Mouse (Mus musculus) cortical plate, adult 2 months (tissue): Measurements from ENCODE around the gene Slc7a7. TPM values are rescaled to one million over a fixed set of nuclear protein-coding genes. Genes with fewer than 3 reads are reported as not detected.

Experiments used
- H3K27ac ChIP-seq: fragments of 200-500 bp; 2 replicates; pipeline ENCODE4 v1.5.1; 2012; ENCODE audit warnings: low read length, control low read depth, inconsistent platforms; ENCODE audit not compliant: insufficient read depth
- H3K4me1 ChIP-seq: fragments of 200-500 bp; 2 replicates; pipeline ENCODE4 v1.6.1; 2011; ENCODE audit warnings: low read length; ENCODE audit not compliant: control insufficient read depth, insufficient read depth
- H3K4me3 ChIP-seq: fragments of 200-500 bp; 2 replicates; pipeline ENCODE4 v1.5.1; 2011; ENCODE audit warnings: mild to moderate bottlenecking, low read length, control low read depth; ENCODE audit not compliant: insufficient read depth
- CTCF ChIP-seq: fragments of 200-500 bp; IDR thresholded peaks from 2 replicates; pipeline ENCODE4 v1.5.1; 2011; ENCODE audit warnings: mild to moderate bottlenecking, control low read depth, low read length; ENCODE audit not compliant: insufficient read depth; ENCODE audit errors: extremely low read depth
- POLR2A ChIP-seq: fragments of 200-500 bp; IDR thresholded peaks from 2 replicates; pipeline ENCODE4 v1.6.1; 2011; ENCODE audit warnings: mild to moderate bottlenecking, low read length, control low read depth; ENCODE audit not compliant: insufficient read depth; ENCODE audit errors: extremely low read depth
- polyA plus RNA-seq: library from polyadenylated mRNA; depleted of rRNA; stranded (reverse); fragments of >200 nt; gene quantifications from 2 replicates; pipeline ENCODE4 v1.2.3, GENCODE M21; 2012

Gene Slc7a7
- polyA plus RNA-seq, 1 experiment: 3.1 TPM

DNA sequence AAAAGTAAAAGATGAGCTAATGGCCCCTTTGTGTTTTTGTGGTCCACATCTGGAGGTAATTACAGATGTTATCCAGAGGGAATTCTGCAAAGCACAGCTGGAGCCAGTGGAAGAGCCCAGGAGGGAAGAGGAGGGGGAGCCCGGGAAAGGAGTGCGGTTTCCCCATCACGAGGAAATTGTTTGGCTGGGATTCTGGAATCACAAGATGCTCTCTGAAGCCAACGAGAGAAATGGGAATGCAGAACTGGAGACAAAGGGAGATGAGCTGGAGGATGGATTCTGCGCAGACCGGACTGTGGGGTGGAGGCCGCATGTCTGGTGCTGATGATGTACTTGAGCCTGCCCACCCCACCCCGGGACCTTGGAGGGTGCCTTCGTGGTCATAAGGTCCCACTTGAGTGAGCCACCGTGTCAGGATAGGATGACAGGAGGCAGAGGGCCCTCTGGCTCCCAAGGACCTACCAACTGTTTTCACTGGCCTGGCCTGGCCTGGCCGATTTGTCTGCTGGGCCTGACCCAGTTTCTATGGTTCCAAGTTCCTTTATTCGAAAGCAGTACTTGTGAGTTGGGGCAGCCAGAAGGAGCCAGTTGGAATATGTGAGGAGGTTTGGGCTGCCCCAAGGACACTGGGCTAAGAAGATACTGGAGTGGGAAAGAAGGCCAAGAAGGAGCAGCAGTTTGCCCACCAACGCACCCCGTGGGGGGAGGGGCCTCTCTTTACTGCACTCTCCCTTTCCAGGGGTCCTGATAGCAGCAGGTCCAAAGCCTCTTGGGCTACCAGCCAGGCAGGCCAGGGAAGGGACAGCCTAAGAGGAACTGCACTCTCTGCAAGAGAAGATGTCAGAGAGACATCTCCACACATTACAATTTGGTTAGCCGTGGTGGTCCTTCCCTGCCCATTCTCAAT, 26.4 kb upstream of the Slc7a7 start:
- no peak overlapping the region for H3K4me3 ChIP-seq
- TF ChIP-seq CTCF: no peak
- TF ChIP-seq POLR2A: no peak
- H3K27ac ChIP-seq: no peak overlapping the region
- no peaks in the 10 kb centered on the region for H3K4me1 ChIP-seq

GRCm38 (mm10) chr14:54443196-54443595, 25.6 kb upstream of the Slc7a7 start:
- H3K4me3 ChIP-seq: no peak overlapping the region
- no peak overlapping the region for H3K27ac ChIP-seq
- no peak for TF ChIP-seq CTCF
- TF ChIP-seq POLR2A: no peak
- no peaks in the 10 kb centered on the region for H3K4me1 ChIP-seq

GRCm38 (mm10) chr14:54442548-54442947, 25.0 kb upstream of the Slc7a7 start:
- Histone ChIP-seq H3K4me3 (no peak overlapping the region), H3K27ac (no peak overlapping the region), H3K4me1 (no peaks in the 10 kb centered on the region)
- TF ChIP-seq CTCF (no peak), POLR2A (no peak)

GRCm38 (mm10) chr14:54441365-54441764, 23.8 kb upstream of the Slc7a7 start:
- Histone ChIP-seq H3K4me1 (no peaks in the 10 kb centered on the region), H3K27ac (no peak overlapping the region), H3K4me3 (no peak overlapping the region)
- TF ChIP-seq POLR2A (no peak), CTCF (no peak)

DNA sequence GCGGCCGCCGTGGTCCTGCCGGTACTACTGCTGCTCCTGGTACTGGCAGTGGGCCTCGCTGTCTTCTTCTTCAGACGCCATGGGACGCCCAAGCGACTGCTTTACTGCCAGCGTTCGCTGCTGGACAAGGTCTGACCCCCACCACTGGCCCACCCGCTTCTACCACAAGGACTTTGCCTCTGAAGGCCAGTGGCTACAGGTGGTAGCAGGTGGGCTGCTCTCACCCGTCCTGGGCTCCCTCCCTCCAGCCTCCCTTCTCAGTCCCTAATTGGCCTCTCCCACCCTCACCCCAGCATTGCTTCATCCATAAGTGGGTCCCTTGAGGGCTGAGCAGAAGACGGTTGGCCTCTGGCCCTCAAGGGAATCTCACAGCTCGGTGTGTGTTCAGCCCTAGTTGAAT, 23.0 kb upstream of the Slc7a7 start:
- Histone ChIP-seq H3K4me3 (no peak overlapping the region), H3K4me1 (no peaks in the 10 kb centered on the region), H3K27ac (no peak overlapping the region)
- no peak for TF ChIP-seq CTCF
- no peak for TF ChIP-seq POLR2A

DNA sequence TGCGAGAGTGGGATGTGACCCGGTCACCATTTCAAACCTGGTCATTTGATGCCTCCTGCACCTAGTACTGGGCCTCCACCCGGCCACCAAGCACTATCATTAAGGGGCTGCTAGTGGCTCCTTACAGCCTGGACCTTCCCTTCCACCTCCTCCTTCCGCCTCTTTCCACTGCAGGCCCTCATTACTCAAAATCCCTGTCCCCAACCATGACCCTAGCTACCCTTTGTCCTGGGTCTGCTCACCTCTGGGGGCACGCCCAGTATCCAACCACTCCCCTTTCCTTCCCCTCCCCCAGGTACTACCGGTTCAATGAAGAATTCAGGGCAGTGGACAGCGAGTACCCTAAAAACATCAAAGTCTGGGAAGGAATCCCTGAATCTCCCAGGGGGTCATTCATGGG, 22.0 kb upstream of the Slc7a7 start:
- no peak overlapping the region for H3K27ac ChIP-seq
- TF ChIP-seq CTCF (no peak), POLR2A (no peak)
- H3K4me1 ChIP-seq: no peaks in the 10 kb centered on the region
- no peak overlapping the region for H3K4me3 ChIP-seq

GRCm38 (mm10) chr14:54439155-54439554, 21.6 kb upstream of the Slc7a7 start:
- TF ChIP-seq CTCF (no peak), POLR2A (no peak)
- no peak overlapping the region for H3K27ac ChIP-seq
- no peaks in the 10 kb centered on the region for H3K4me1 ChIP-seq
- no peak overlapping the region for H3K4me3 ChIP-seq

- no peak overlapping the region for H3K27ac ChIP-seq
- H3K4me1 ChIP-seq: no peaks in the 10 kb centered on the region
- no peak for TF ChIP-seq CTCF
- no peak for TF ChIP-seq POLR2A
- H3K4me3 ChIP-seq: no peak overlapping the region
Observed at GRCm38 (mm10) chr14:54435194-54435918, 17.8 kb upstream of the Slc7a7 start.

DNA sequence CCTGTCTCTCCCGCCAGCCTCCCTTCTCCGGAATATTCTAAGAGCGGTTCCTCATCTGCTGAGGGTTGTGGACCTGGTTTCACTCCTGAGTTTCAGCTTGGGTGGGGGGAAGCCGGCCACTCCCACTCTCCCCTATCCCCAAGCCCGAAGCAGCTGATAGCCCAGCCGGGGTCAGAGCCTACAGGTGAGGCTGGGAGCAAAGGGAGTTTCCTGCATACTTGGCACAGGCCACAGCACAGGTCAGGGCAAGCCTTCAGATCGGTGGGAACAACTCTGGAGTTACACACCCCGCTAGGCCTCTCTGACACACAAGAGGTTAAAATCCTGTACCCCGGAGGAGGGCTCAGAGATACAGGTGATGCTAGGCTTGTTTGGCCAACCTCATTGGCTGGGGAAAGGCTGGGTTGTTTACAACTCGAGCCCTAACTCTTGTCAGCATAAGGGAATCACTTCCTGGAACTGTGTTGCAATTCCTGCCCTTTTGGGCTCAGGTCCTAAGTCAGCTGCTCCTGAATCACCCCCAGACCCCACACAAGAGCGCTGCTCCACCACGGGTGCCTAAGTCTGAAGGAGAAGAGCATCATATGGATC, 16.5 kb upstream of the Slc7a7 start:
- TF ChIP-seq CTCF (no peak), POLR2A (no peak)
- no peak overlapping the region for H3K27ac ChIP-seq
- no peak overlapping the region for H3K4me3 ChIP-seq
- H3K4me1 ChIP-seq: no peaks in the 10 kb centered on the region
